Mouse (Mus musculus) forebrain, embryonic 13.5 days (tissue): Measurements from ENCODE around the gene Mamstr. TPM values are rescaled to one million over a fixed set of nuclear protein-coding genes. Genes with fewer than 3 reads are reported as not detected.

ENCODE experiments used
- ATAC-seq: fragments of 200-750 bp; cut with Nextera tagmentation; 2 replicates; pipeline ENCODE4 v1.8.0; 2017
- H3K27ac ChIP-seq: fragments of 300-500 bp; sonication (generic); 2 replicates; pipeline ENCODE4 v1.5.1; 2015; ENCODE audit warnings: inconsistent platforms, mild to moderate bottlenecking, moderate library complexity
- H3K27me3 ChIP-seq: fragments of 300-500 bp; sonication (generic); 2 replicates; pipeline ENCODE4 v1.6.1; 2015; ENCODE audit warnings: mild to moderate bottlenecking, inconsistent platforms
- H3K36me3 ChIP-seq: fragments of 300-500 bp; sonication (generic); 2 replicates; pipeline ENCODE4 v1.6.1; 2015; ENCODE audit warnings: mild to moderate bottlenecking, inconsistent platforms; ENCODE audit not compliant: poor library complexity, severe bottlenecking
- H3K4me1 ChIP-seq: fragments of 300-500 bp; sonication (generic); 2 replicates; pipeline ENCODE4 v1.6.1; 2015; ENCODE audit warnings: inconsistent platforms
- H3K4me2 ChIP-seq: fragments of 300-500 bp; sonication (generic); 2 replicates; pipeline ENCODE4 v1.6.1; 2015; ENCODE audit warnings: inconsistent platforms, mild to moderate bottlenecking, moderate library complexity
- H3K4me3 ChIP-seq: fragments of 300-500 bp; sonication (generic); 2 replicates; pipeline ENCODE4 v1.5.1; 2015; ENCODE audit warnings: mild to moderate bottlenecking, inconsistent platforms
- H3K9ac ChIP-seq: fragments of 300-500 bp; sonication (generic); 2 replicates; pipeline ENCODE4 v1.6.1; 2015; ENCODE audit warnings: mild to moderate bottlenecking, inconsistent platforms
- H3K9me3 ChIP-seq: fragments of 300-500 bp; sonication (generic); replicated peaks from 2 replicates; pipeline ENCODE4 v1.6.1; 2016; ENCODE audit warnings: inconsistent platforms
- WGBS: fragments of 180-500 bp; shearing (Covaris S2); methylation state at CpG from one replicate; pipeline ENCODE4 v1.1.7; 2015; 5-methylcytosine and 5-hydroxymethylcytosine counted together
- polyA plus RNA-seq: library from polyadenylated mRNA; unstranded; fragments of >200 nt; fragmentation: Nextera tagmentation; extraction: Ambion mirVana; gene quantifications from 2 replicates; pipeline ENCODE4 v1.2.1, GENCODE M21; 2015

Gene Mamstr
- polyA plus RNA-seq, 1 experiment from 2014 or later = 3.8 TPM

DNA sequence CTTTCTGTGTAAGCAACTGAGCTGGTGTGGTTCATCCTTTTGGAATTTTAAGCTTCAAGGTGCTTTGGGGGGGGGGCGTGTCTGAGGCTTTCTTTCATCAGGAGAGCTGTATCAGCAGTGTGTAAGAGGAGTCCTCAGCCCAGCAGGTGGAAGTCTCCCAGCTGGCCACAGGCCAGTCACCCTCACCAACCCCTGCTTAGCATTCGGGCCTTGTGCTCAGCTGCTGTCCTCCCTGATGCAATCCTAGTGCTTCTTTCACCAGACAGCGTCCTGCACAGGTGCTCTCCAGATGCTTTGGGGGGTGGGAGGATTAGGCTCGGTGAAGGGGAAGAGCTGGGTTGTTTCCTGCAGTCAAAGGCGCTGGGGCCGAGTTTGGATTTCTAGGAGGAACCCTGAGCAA, 23.5 kb upstream of the Mamstr start:
- WGBS = 29% methylated on average over 6 of the region's 6 CpGs
- no peak for ATAC-seq
- no peak overlapping the region for H3K4me2 ChIP-seq
- H3K9me3 ChIP-seq = no peaks in the 10 kb centered on the region
- peaks cover 5% of the 10 kb centered on the region for H3K4me1 ChIP-seq
- H3K36me3 ChIP-seq = no peaks in the 10 kb centered on the region
- H3K27me3 ChIP-seq = peaks cover 49% of the 10 kb centered on the region
- H3K27ac ChIP-seq = no peak overlapping the region
- no peak overlapping the region for H3K4me3 ChIP-seq
- no peak overlapping the region for H3K9ac ChIP-seq

DNA sequence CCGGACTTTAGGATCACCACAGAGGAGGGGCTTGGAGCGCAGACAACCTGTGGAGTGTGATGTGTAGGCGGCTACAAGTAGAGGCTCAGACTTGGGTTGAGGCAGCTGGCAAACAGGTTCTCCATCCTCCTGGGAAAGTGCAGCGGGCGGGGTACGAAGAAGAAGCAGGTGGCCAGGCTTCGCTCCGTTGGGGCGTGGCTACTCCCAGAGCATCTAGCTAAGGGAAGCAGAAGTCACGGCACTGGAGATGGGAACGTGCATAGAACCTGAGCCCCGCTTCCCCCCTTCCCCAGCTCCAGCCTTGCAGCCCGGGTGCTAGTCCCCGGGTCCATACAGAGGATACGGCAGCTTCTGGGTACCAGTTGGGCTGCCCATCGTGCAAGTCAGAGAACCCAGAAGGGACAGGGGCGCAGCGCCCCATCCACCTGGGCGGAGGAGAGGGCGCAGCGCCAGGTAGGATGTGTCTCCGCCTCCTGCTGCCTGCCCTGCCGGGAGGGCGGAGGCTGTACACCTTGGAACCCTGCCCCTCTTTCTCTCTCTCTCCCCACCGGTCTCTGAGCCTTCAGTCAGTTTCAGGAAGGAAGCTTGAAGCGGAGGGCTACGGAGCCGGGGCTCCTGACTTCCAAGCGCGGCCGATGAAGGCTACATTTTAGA, 22.6 kb upstream of the Mamstr start, which contains the start of gene Fut1:
TSS of gene Fut1 (plus strand) at position 248 of the 654 bp plus-strand sequence.
- H3K4me3 ChIP-seq = 0 out of 2 replicates have a peak within 1 kb of the TSS, but pooled peaks have one; percentile 6
- 0 out of 2 replicates have a peak within 1 kb of the TSS, but pooled peaks have one; percentile 27 for H3K9ac ChIP-seq

DNA sequence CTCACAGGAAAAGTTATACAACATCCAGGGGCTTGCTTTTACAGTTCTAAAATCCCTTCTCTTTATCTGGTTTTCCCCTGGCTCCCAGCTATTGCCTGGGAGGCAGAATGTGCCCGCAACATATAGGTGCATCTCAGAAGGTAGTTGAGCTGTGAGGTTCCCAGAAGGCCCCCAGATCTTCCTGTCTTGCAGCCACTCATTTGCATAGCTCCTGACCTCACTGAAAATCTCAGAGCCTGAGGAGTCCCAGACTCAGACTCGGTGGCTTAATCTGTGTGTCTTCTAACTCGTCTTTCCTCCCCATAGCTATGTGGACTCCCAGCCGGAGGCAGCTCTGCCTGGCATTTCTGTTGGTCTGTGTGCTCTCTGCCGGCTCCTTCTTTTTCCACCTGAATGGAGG, 21.5 kb upstream of the Mamstr start:
- 82% methylated on average over 5 of the region's 5 CpGs for WGBS
- Histone ChIP-seq H3K36me3 (no peaks in the 10 kb centered on the region), H3K9me3 (no peaks in the 10 kb centered on the region), H3K4me1 (peaks cover 5% of the 10 kb centered on the region), H3K4me3 (no peak overlapping the region), H3K4me2 (no peak overlapping the region), H3K27ac (no peak overlapping the region), H3K9ac (no peak overlapping the region), H3K27me3 (peaks cover 49% of the 10 kb centered on the region)
- no peak for ATAC-seq

More for the DNA sequence above, 22.6 kb upstream of the Mamstr start, which contains the start of gene Fut1:
- no peak for ATAC-seq
- 6% methylated on average over 31 of the region's 31 CpGs for WGBS
- Histone ChIP-seq H3K9me3 (no peaks in the 10 kb centered on the region), H3K4me2 (peak within 1 kb of the TSS; percentile 21; the same call in 1 of the 2 replicates), H3K27me3 (peaks cover 49% of the 10 kb centered on the region), H3K27ac (no peak within 1 kb of the TSS), H3K4me1 (peaks cover 5% of the 10 kb centered on the region), H3K36me3 (no peaks in the 10 kb centered on the region)

DNA sequence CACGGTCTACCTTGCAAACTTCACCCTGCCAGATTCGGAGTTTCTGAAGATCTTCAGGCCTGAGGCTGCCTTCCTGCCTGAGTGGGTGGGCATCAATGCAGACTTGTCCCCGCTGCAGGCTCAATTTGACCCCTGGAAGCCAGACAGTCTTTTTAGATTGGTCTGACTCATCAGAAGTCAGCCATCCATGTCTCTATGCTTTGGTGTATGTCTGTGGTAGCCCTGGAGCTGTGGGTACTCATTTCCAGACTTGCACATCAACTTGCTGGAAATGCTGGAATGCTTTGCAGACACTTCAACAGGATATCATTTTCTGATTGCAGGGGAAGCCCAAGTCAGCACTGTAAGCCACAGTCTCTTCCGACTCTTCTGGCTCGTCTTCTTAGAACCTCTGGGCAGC, 20.2 kb upstream of the Mamstr start:
- Histone ChIP-seq H3K9me3 (no peaks in the 10 kb centered on the region), H3K4me2 (no peak overlapping the region), H3K27me3 (peaks cover 50% of the 10 kb centered on the region), H3K4me3 (no peak overlapping the region), H3K27ac (no peak overlapping the region), H3K4me1 (peaks cover 5% of the 10 kb centered on the region), H3K9ac (no peak overlapping the region), H3K36me3 (no peaks in the 10 kb centered on the region)
- ATAC-seq = no peak
- WGBS = 90% methylated on average over 5 of the region's 5 CpGs

DNA sequence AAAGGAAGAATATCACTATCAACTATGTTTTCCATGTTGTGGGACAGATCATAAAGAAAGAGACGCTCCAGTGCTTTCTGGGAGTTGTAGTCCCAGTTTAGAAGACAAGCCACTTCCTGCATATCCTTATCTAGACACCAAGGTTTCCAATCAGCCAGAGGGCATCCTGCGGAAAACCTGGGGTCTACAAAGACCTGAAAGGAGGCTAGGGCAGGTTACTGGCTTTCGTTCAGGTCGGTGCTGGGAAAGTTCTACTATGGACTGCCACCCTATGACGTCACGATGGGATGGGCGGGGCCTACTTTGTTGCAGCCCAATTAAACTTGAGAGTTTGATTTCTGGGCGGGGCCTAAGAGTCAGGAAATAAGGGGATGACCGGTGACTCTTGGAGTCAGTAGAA, 18.3 kb upstream of the Mamstr start, which contains the start of gene Izumo1:
TSS of gene Izumo1 (plus strand) at position 369 of the 400 bp plus-strand sequence.
- WGBS = 38% methylated on average over 9 of the region's 9 CpGs
- Histone ChIP-seq H3K4me3 (no peak within 1 kb of the TSS), H3K9ac (no peak within 1 kb of the TSS), H3K9me3 (no peaks in the 10 kb centered on the region), H3K4me1 (peaks cover 5% of the 10 kb centered on the region), H3K4me2 (no peak within 1 kb of the TSS), H3K36me3 (no peaks in the 10 kb centered on the region), H3K27ac (no peak within 1 kb of the TSS), H3K27me3 (peaks cover 42% of the 10 kb centered on the region)
- no peak for ATAC-seq

DNA sequence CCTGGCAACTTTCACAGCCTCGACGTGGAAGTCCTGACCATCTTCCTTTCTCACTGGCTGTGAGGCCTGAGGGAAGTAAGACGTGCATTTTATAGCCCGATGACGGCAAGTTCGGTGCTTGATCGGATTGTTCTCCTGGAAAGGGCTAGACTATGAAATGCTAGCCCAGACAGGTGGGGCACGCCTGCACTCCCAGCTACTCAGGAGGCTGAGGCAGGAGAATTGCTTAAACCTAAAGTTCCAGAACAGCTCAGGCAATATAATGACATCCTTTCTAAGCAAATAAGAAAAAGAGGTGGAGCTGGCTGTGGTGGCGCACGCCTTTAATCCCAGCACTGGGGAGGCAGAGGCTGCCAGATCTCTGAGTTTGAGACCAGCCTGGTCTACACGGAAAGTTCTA, 16.3 kb upstream of the Mamstr start:
- Histone ChIP-seq H3K9me3 (no peaks in the 10 kb centered on the region), H3K9ac (no peak overlapping the region), H3K27ac (no peak overlapping the region), H3K27me3 (peaks cover 32% of the 10 kb centered on the region), H3K4me1 (peaks cover 7% of the 10 kb centered on the region; the same call in 1 of the 2 replicates), H3K4me2 (no peak overlapping the region), H3K36me3 (no peaks in the 10 kb centered on the region), H3K4me3 (no peak overlapping the region)
- WGBS = 92% methylated on average over 11 of the region's 11 CpGs
- no peak for ATAC-seq

DNA sequence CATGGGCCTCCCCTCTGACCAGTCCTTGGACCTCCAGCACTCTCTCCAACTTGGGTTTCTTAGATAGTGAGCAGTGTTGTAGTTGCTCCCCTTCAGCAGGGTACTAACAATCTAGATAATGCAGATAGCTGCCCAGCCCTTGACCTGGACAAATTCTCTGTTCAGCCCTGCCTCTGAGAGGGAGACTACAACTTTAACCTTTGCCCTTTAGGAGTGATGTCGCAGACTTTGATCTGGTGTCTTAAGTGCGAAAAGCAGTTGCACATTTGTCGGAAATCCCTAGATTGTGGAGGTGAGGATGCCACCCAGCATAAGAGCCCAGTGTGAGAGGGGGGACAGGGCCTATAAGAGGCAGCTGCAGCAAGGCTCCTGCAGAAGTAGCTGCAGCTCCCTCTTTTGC, 15.1 kb upstream of the Mamstr start:
- H3K4me2 ChIP-seq = no peak overlapping the region
- no peaks in the 10 kb centered on the region for H3K36me3 ChIP-seq
- H3K4me3 ChIP-seq = no peak overlapping the region
- no peak overlapping the region for H3K27ac ChIP-seq
- H3K4me1 ChIP-seq = peaks cover 7% of the 10 kb centered on the region; the same call in 1 of the 2 replicates
- 87% methylated on average over 3 of the region's 3 CpGs for WGBS
- H3K9me3 ChIP-seq = no peaks in the 10 kb centered on the region
- H3K9ac ChIP-seq = no peak overlapping the region
- H3K27me3 ChIP-seq = peaks cover 22% of the 10 kb centered on the region
- ATAC-seq = no peak

DNA sequence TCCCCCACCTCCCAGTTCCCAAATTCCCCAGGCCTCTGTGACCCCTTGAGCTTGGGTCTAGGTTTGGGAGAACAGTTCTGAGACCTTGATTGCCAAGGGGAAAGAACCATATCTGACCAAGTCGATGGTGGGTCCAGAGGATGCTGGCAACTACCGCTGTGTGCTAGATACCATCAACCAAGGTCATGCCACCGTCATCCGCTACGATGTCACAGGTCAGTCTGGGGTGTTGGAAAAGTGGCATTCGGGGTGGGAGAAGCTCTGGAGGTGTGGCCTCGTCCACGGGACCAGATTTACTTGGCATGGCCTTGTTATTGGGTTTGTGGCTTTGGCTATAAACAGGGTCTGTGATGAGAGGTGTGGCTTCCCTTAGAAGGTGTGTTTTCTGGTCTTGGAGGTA, 14.3 kb upstream of the Mamstr start:
- no peak overlapping the region for H3K9ac ChIP-seq
- no peak for ATAC-seq
- H3K9me3 ChIP-seq = no peaks in the 10 kb centered on the region
- H3K4me1 ChIP-seq = peaks cover 7% of the 10 kb centered on the region; the same call in 1 of the 2 replicates
- H3K27me3 ChIP-seq = peaks cover 19% of the 10 kb centered on the region
- no peak overlapping the region for H3K4me3 ChIP-seq
- WGBS = 88% methylated on average over 8 of the region's 8 CpGs
- no peaks in the 10 kb centered on the region for H3K36me3 ChIP-seq
- H3K27ac ChIP-seq = no peak overlapping the region
- no peak overlapping the region for H3K4me2 ChIP-seq

DNA sequence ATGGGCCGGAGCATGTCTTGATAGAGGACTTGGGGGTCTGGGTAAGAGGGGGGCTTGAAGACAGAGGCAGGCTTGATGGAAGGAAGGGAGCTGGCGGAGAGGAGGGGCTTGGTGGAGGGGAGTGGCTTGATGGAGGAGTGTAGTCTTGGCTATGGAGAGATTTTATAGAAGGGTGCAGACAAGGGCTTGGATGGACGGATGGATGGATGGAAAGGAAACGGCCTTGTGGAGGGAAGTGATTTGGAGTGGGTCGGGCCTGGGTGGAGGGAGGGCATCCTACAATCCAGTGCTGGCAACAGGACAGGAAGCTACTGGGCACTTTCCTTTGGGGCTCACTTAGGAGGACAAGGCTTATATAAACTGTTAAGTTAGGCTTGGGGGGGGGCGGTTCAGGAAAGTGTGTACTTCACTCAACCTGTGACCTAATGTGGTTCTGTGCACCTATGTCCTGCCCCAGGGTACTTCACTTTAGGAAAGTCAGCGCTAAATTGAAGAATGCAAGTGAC, 13.2 kb upstream of the Mamstr start:
- no peak overlapping the region for H3K4me3 ChIP-seq
- no peak overlapping the region for H3K4me2 ChIP-seq
- no peak overlapping the region for H3K27ac ChIP-seq
- H3K9ac ChIP-seq = no peak overlapping the region
- WGBS = 90% methylated on average over 7 of the region's 7 CpGs
- peaks cover 7% of the 10 kb centered on the region; the same call in 1 of the 2 replicates for H3K4me1 ChIP-seq
- H3K36me3 ChIP-seq = no peaks in the 10 kb centered on the region
- no peaks in the 10 kb centered on the region for H3K9me3 ChIP-seq
- no peak for ATAC-seq
- H3K27me3 ChIP-seq = peaks cover 23% of the 10 kb centered on the region

DNA sequence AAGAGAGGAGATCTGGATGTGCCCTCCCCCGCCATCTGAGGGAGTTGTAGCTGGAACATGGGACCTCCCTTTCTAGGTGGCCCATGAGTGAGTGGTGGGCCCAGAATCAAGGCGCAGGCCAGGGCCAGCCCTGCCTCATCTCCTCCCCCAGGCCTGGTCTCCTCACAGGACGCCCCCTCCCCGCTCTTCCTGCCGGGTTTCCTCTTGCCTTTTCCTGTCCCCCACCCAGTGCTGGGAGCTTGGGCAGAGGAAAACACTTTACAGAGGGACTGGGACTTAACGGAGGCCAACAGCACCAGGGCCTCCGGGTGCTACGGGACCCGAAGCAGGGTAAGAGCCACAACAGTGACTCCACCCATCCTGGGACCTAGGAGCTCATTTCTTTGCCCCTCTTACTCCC, 12.5 kb upstream of the Mamstr start, which contains the start of gene Rasip1:
TSS of gene Rasip1 (plus strand) at position 228 of the 400 bp plus-strand sequence.
- Histone ChIP-seq H3K4me2 (peak within 1 kb of the TSS; percentile 88), H3K9ac (peak within 1 kb of the TSS; percentile 78), H3K27ac (peak within 1 kb of the TSS; percentile 84), H3K4me1 (peaks cover 8% of the 10 kb centered on the region), H3K4me3 (peak within 1 kb of the TSS; percentile 55), H3K9me3 (no peaks in the 10 kb centered on the region), H3K36me3 (no peaks in the 10 kb centered on the region), H3K27me3 (peaks cover 26% of the 10 kb centered on the region)
- ATAC-seq = no peak
- 87% methylated on average over 9 of the region's 9 CpGs for WGBS

DNA sequence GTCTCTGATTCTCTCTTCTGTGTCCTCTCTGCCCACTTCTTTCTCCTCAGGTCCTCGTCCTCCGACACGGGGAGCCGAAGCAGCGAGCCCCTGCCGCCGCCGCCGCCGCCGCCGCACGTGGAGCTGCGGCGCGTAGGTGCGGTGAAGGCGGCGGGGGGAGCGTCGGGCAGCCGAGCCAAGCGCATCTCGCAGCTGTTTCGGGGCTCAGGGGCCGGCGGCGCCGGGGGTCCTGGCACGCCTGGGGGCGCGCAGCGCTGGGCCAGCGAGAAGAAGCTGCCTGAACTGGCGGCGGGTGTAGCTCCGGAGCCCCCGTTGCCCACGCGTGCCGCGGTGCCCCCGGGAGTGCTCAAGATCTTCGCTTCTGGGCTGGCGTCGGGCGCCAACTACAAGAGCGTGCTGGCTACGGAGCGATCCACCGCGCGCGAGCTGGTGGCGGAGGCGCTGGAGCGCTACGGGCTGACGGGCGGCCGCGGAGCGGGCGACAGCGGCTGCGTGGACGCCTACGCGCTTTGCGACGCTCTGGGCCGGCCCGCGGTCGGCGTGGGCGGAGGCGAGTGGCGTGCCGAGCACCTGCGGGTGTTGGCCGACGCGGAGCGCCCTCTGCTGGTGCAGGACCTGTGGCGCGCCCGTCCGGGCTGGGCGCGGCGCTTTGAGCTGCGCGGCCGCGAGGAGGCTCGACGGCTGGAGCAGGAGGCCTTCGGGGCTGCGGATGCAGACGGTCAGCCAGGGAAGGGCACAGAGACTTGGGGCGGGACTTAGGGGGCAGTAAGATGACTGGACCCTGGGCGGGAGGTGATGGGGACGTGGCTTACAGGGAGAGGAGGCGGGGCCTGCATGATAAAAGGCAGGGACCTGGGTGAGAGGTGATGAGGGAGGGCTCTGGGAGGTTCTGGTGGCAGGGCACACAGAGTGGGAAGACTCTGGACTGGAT, 11.1 kb upstream of the Mamstr start:
- no peaks in the 10 kb centered on the region for H3K36me3 ChIP-seq
- H3K27me3 ChIP-seq = peaks cover 33% of the 10 kb centered on the region
- peak; percentile 86 for ATAC-seq
- WGBS = 1% methylated on average over 105 of the region's 105 CpGs
- H3K4me2 ChIP-seq = peak overlapping the region; percentile 88
- no peaks in the 10 kb centered on the region for H3K9me3 ChIP-seq
- peak overlapping the region; percentile 55 for H3K4me3 ChIP-seq
- peak overlapping the region; percentile 78 for H3K9ac ChIP-seq
- H3K4me1 ChIP-seq = peaks cover 14% of the 10 kb centered on the region
- peak overlapping the region; percentile 84 for H3K27ac ChIP-seq
